Mouse (Mus musculus): ENCODE measurements around the gene Ttll8. TPM values are rescaled to one million over a fixed set of nuclear protein-coding genes. Genes with fewer than 3 reads are reported as not detected.

Ttll8 gene
- polyA plus RNA-seq, 1 experiment from 2014 or later = not detected

DNA sequence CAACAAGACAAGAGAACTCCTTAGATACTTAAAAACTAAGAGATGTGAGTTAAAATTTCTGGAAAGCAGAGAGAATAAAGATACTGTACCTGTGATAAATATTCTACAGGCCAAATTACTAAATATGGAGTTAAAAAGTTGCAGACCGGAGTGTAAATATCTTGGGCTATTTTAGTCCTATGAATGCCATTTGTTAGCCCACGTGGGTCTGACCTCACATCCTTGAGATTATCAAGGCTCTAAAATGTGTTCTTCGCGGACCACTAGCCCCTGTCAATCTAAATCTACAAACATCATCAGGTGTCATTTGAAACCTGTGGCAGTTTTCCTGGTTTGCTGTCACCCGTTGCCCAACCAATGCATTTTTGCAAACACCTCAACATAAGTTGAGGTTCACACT, 11.4 kb downstream of the Ttll8 start:
- H3K9me3 ChIP-seq (replicated peaks; ENCODE audit: control insufficient read depth, low read length) = no peaks in the 10 kb centered on the region
- no peak overlapping the region for H3K9ac ChIP-seq (replicated peaks; ENCODE audit: low read length)
- no peak overlapping the region for H3K4me3 ChIP-seq (ENCODE audit: low read depth, low read length)
- no peak for DNase-seq (ENCODE audit: low spot score)
- WGBS = 74% methylated on average over 5 of the region's 5 CpGs
- no peak overlapping the region for H3K4me2 ChIP-seq (ENCODE audit: low read depth, low read length)
- no peaks in the 10 kb centered on the region for H3K36me3 ChIP-seq (replicated peaks; ENCODE audit: control insufficient read depth, insufficient read depth, low read depth, low read length)
- H3K27ac ChIP-seq (replicated peaks; ENCODE audit: low read depth, low read length) = no peak overlapping the region
- ATAC-seq (replicated peaks; ENCODE audit: insufficient number of reproducible peaks, low FRiP score, low TSS enrichment, low read depth) = no peak
- H3K27me3 ChIP-seq (ENCODE audit: control insufficient read depth, insufficient read depth, low read length) = no peaks in the 10 kb centered on the region
- H3K4me1 ChIP-seq (ENCODE audit: control insufficient read depth, insufficient read depth, low read length) = no peaks in the 10 kb centered on the region

DNA sequence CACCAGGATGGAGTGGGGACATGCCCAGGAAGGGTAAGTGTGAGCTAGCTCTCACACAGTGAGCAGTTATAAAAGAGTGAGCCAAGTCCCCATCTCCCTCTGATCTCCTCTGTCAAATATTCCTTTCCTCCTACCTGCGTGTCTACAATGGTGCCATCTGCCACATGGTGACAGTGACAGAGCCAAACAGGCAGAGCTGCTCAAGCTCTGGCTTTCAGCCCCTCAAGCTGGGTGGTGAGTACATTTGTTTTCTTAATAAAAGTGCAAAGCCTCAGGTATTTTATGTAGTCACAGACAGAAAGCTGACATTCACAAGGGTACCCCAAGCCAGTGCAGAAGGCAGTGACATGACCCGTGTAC, 16.9 kb downstream of the Ttll8 start:
- no peaks in the 10 kb centered on the region for H3K9me3 ChIP-seq (replicated peaks; ENCODE audit: control insufficient read depth, low read length)
- H3K4me3 ChIP-seq (ENCODE audit: low read depth, low read length) = no peak overlapping the region
- DNase-seq (ENCODE audit: low spot score) (no peak), ATAC-seq (replicated peaks; ENCODE audit: insufficient number of reproducible peaks, low FRiP score, low TSS enrichment, low read depth) (no peak)
- no peak overlapping the region for H3K4me2 ChIP-seq (ENCODE audit: low read depth, low read length)
- WGBS = 72% methylated on average over 2 of the region's 2 CpGs
- H3K36me3 ChIP-seq (replicated peaks; ENCODE audit: control insufficient read depth, insufficient read depth, low read depth, low read length) = no peaks in the 10 kb centered on the region
- no peaks in the 10 kb centered on the region for H3K4me1 ChIP-seq (ENCODE audit: control insufficient read depth, insufficient read depth, low read length)
- H3K9ac ChIP-seq (replicated peaks; ENCODE audit: low read length) = no peak overlapping the region
- H3K27me3 ChIP-seq (ENCODE audit: control insufficient read depth, insufficient read depth, low read length) = no peaks in the 10 kb centered on the region
- H3K27ac ChIP-seq (replicated peaks; ENCODE audit: low read depth, low read length) = no peak overlapping the region

DNA sequence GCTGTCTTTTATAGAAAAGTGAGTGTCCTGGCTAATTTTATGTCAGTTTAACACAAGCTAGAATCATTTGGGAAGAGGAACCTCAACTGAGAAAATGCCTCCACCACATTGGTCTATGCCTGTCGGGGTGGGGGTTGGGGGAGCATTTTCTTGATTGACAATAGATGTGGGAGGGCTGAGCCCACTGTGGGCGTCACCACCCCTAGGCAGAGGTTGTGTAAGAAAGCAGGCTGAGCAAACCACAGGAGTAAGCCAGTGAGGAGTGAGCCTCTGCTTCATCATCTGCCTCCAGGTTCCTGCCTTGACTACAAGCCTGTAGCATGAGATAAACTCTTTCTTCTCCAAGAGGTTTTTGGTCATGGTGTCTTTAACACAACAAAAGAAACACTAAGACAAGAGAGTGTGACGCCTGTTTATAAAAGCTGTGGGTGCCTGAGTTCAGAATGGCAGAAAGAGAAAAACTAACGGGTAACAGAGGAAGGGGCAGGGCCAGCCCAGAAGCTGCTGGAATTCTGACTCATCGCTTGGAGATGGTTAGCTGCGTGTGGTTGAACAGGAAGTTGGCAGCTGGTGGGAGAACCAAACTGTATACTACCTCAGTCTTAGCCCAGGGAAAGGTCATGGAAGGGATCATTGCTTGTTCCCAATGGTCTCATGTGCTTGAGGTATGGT, 17.5 kb downstream of the Ttll8 start:
- Histone ChIP-seq H3K9ac (replicated peaks; ENCODE audit: low read length) (no peak overlapping the region), H3K9me3 (replicated peaks; ENCODE audit: control insufficient read depth, low read length) (no peaks in the 10 kb centered on the region), H3K36me3 (replicated peaks; ENCODE audit: control insufficient read depth, insufficient read depth, low read depth, low read length) (no peaks in the 10 kb centered on the region), H3K4me1 (ENCODE audit: control insufficient read depth, insufficient read depth, low read length) (no peaks in the 10 kb centered on the region), H3K27ac (replicated peaks; ENCODE audit: low read depth, low read length) (no peak overlapping the region), H3K4me2 (ENCODE audit: low read depth, low read length) (no peak overlapping the region), H3K27me3 (ENCODE audit: control insufficient read depth, insufficient read depth, low read length) (no peaks in the 10 kb centered on the region), H3K4me3 (ENCODE audit: low read depth, low read length) (no peak overlapping the region)
- DNase-seq (ENCODE audit: low spot score) (no peak), ATAC-seq (replicated peaks; ENCODE audit: insufficient number of reproducible peaks, low FRiP score, low TSS enrichment, low read depth) (no peak)
- 70% methylated on average over 6 of the region's 6 CpGs for WGBS

DNA sequence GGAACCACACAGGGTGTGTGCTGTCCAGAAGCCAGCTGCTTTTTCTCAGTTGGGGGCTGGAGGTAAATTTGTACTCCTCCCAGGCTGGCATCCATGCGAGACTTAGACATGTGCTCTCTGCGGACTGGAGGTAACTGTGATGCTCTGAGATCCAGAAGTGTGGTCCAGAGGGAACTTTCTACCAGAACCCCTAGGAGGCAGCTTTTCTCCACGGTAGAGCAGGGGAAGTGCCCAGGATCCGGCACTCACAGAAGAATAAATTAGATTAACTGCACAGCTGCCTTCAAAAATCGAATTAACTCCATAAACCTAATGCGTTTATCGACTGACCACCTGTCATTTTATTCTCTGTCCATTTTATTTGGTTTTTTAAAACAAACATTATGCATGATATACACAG, 20.1 kb downstream of the Ttll8 start:
- ATAC-seq (replicated peaks; ENCODE audit: insufficient number of reproducible peaks, low FRiP score, low TSS enrichment, low read depth) = no peak
- Histone ChIP-seq H3K36me3 (replicated peaks; ENCODE audit: control insufficient read depth, insufficient read depth, low read depth, low read length) (no peaks in the 10 kb centered on the region), H3K9me3 (replicated peaks; ENCODE audit: control insufficient read depth, low read length) (no peaks in the 10 kb centered on the region), H3K27me3 (ENCODE audit: control insufficient read depth, insufficient read depth, low read length) (no peaks in the 10 kb centered on the region), H3K9ac (replicated peaks; ENCODE audit: low read length) (no peak overlapping the region), H3K27ac (replicated peaks; ENCODE audit: low read depth, low read length) (no peak overlapping the region), H3K4me1 (ENCODE audit: control insufficient read depth, insufficient read depth, low read length) (no peaks in the 10 kb centered on the region), H3K4me3 (ENCODE audit: low read depth, low read length) (no peak overlapping the region), H3K4me2 (ENCODE audit: low read depth, low read length) (no peak overlapping the region)
- DNase-seq (ENCODE audit: low spot score) = peak; percentile 42
- 56% methylated on average over 7 of the region's 7 CpGs for WGBS

DNA sequence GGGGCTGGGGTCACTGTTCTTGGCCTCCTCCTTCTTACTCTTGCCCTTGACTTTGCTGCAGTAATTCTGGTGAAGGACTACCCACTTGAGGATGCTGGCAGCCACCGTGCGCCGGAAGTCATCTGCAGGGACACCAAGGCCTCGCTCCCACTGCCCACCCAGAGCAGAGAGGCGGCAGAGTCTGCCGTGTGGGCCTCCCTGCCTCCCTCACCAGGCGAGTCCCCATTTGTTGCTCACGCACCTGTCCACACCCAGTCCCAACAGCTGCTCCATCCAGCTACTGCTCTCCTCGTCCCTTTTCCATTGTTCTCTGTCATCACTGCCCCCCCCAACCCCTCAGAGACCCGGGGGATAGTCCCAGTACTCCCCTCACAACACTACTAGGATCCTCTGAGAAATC, 21.6 kb downstream of the Ttll8 start:
- Histone ChIP-seq H3K4me2 (ENCODE audit: low read depth, low read length) (no peak overlapping the region), H3K4me3 (ENCODE audit: low read depth, low read length) (no peak overlapping the region), H3K27ac (replicated peaks; ENCODE audit: low read depth, low read length) (no peak overlapping the region), H3K4me1 (ENCODE audit: control insufficient read depth, insufficient read depth, low read length) (no peaks in the 10 kb centered on the region), H3K36me3 (replicated peaks; ENCODE audit: control insufficient read depth, insufficient read depth, low read depth, low read length) (no peaks in the 10 kb centered on the region), H3K9me3 (replicated peaks; ENCODE audit: control insufficient read depth, low read length) (no peaks in the 10 kb centered on the region), H3K27me3 (ENCODE audit: control insufficient read depth, insufficient read depth, low read length) (no peaks in the 10 kb centered on the region), H3K9ac (replicated peaks; ENCODE audit: low read length) (no peak overlapping the region)
- DNase-seq (ENCODE audit: low spot score) = no peak
- ATAC-seq (replicated peaks; ENCODE audit: insufficient number of reproducible peaks, low FRiP score, low TSS enrichment, low read depth) = no peak
- 87% methylated on average over 10 of the region's 10 CpGs for WGBS

DNA sequence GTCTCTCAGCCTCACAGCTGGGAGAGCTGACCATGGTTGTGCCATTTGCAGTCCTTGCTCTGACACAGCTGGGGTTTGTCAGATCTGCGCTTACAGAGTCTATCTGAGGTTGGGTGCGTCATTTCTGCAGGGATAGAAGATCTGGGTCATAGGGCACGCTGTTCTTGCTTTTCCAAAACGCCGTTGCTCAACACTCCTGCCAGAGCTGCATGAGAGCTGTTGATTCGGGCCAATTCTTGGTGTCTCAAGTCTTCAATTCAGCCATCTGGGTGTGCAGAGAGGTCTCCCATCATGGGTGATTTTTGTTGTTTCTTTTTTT, 32.3 kb downstream of the Ttll8 start:
- Histone ChIP-seq H3K9ac (replicated peaks; ENCODE audit: low read length) (no peak overlapping the region), H3K4me1 (ENCODE audit: control insufficient read depth, insufficient read depth, low read length) (no peaks in the 10 kb centered on the region), H3K27me3 (ENCODE audit: control insufficient read depth, insufficient read depth, low read length) (no peaks in the 10 kb centered on the region), H3K4me3 (ENCODE audit: low read depth, low read length) (no peak overlapping the region), H3K4me2 (ENCODE audit: low read depth, low read length) (no peak overlapping the region), H3K36me3 (replicated peaks; ENCODE audit: control insufficient read depth, insufficient read depth, low read depth, low read length) (no peaks in the 10 kb centered on the region), H3K27ac (replicated peaks; ENCODE audit: low read depth, low read length) (no peak overlapping the region), H3K9me3 (replicated peaks; ENCODE audit: control insufficient read depth, low read length) (no peaks in the 10 kb centered on the region)
- no peak for ATAC-seq (replicated peaks; ENCODE audit: insufficient number of reproducible peaks, low FRiP score, low TSS enrichment, low read depth)
- DNase-seq (ENCODE audit: low spot score) = no peak
- WGBS = 73% methylated on average over 6 of the region's 6 CpGs

DNA sequence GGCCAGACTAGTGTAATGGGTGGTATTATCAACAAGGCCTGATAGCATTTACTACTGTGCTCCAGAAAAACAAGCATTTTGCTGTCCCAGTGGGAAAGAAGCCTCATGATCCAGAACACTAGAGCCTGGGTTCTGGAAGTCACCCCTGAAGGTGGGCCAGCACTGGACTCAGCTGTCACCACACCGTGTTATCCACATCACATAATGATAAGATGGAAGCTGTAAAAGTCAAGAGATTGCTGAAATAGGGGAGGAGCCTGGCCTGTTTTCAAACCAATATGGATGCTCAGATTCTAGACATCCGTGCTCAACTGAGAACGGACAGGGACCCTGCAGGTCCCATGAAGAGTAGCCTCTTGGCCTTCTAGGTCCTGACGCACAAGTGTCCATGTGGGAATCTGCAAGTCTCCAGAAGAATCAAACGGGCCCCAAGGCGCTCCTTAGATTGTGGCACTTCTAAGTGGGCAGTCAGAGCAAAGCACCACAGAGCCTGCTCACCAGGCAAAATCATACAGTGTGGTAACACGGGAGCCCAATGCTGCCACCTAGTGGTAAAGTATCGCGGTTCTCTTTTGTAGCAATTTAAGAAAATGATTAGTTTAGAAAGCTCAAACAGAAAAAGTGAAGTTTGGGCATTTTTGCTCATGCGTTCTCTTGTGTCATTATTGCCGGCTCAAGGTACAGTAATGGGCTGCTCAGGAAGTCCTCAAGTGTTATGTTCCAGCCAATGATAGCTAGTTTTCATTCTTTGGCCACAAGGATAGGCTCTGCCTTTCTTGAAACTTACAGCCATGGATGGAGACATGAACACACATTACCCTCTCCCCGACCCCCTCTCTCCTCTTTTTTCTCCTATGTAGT, 32.9 kb downstream of the Ttll8 start:
- no peaks in the 10 kb centered on the region for H3K36me3 ChIP-seq (replicated peaks; ENCODE audit: control insufficient read depth, insufficient read depth, low read depth, low read length)
- no peak overlapping the region for H3K27ac ChIP-seq (replicated peaks; ENCODE audit: low read depth, low read length)
- H3K9me3 ChIP-seq (replicated peaks; ENCODE audit: control insufficient read depth, low read length) = no peaks in the 10 kb centered on the region
- H3K4me3 ChIP-seq (ENCODE audit: low read depth, low read length) = no peak overlapping the region
- ATAC-seq (replicated peaks; ENCODE audit: insufficient number of reproducible peaks, low FRiP score, low TSS enrichment, low read depth) = peak; percentile 76; the same call in 1 of the 2 replicates
- no peak overlapping the region for H3K9ac ChIP-seq (replicated peaks; ENCODE audit: low read length)
- no peaks in the 10 kb centered on the region for H3K27me3 ChIP-seq (ENCODE audit: control insufficient read depth, insufficient read depth, low read length)
- WGBS = 29% methylated on average over 12 of the region's 12 CpGs
- peak; percentile 95 for DNase-seq (ENCODE audit: low spot score)
- no peaks in the 10 kb centered on the region for H3K4me1 ChIP-seq (ENCODE audit: control insufficient read depth, insufficient read depth, low read length)
- no peak overlapping the region for H3K4me2 ChIP-seq (ENCODE audit: low read depth, low read length)

DNA sequence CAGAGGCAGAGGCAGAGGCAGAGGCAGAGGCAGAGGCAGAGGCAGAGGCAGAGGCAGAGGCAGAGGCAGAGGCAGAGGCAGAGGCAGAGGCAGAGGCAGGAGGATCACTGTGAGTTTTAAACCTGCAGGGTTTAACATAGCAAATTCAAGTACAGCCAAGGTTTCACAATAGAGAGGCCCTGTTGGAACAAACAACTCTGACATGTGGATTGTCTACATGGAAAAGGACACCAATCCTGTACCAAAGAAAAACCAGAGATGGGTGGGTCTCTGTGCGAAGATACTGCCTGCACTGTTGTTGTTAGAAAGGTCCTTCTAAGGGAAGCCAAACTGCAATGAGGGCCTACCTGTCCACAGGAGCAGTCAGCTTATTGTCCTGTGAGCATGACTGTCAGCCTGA, 34.2 kb downstream of the Ttll8 start:
- no peak overlapping the region for H3K4me3 ChIP-seq (ENCODE audit: low read depth, low read length)
- ATAC-seq (replicated peaks; ENCODE audit: insufficient number of reproducible peaks, low FRiP score, low TSS enrichment, low read depth) = no peak
- no peaks in the 10 kb centered on the region for H3K36me3 ChIP-seq (replicated peaks; ENCODE audit: control insufficient read depth, insufficient read depth, low read depth, low read length)
- no peak overlapping the region for H3K9ac ChIP-seq (replicated peaks; ENCODE audit: low read length)
- no peak for DNase-seq (ENCODE audit: low spot score)
- no peaks in the 10 kb centered on the region for H3K4me1 ChIP-seq (ENCODE audit: control insufficient read depth, insufficient read depth, low read length)
- 95% methylated on average over 1 of the region's 1 CpGs for WGBS
- H3K4me2 ChIP-seq (ENCODE audit: low read depth, low read length) = no peak overlapping the region
- no peaks in the 10 kb centered on the region for H3K9me3 ChIP-seq (replicated peaks; ENCODE audit: control insufficient read depth, low read length)
- no peaks in the 10 kb centered on the region for H3K27me3 ChIP-seq (ENCODE audit: control insufficient read depth, insufficient read depth, low read length)
- no peak overlapping the region for H3K27ac ChIP-seq (replicated peaks; ENCODE audit: low read depth, low read length)

All from embryonic facial prominence, embryonic 11.5 days (tissue).